Mouse (Mus musculus): ENCODE data around the gene Slc35d2. TPM values are rescaled to one million over a fixed set of nuclear protein-coding genes. Genes with fewer than 3 reads are reported as not detected.

Gene Slc35d2
- polyA plus RNA-seq, 1 experiment from 2014 or later: 3.1 TPM

DNA sequence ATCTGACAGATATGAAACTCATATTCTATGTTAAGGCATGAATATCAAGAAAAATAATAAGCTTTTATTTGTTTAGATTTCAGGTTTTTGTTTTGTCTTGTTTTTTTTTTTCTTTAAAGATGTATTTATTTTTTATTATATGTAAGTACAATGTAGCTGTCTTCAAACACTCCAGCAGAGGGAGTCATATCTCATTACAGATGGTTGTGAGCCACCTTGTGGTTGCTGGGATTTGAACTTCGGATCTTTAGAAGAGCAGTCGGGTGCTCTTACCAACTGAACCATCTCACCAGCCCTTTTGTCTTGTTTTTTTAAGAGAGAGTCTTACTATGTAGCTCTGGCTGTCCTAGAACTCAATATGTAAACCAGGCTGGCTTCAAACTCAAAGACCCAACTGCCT lies 11.7 kb downstream of the Slc35d2 start:
- peak; percentile 35 for DNase-seq (ENCODE audit: low spot score)

DNA sequence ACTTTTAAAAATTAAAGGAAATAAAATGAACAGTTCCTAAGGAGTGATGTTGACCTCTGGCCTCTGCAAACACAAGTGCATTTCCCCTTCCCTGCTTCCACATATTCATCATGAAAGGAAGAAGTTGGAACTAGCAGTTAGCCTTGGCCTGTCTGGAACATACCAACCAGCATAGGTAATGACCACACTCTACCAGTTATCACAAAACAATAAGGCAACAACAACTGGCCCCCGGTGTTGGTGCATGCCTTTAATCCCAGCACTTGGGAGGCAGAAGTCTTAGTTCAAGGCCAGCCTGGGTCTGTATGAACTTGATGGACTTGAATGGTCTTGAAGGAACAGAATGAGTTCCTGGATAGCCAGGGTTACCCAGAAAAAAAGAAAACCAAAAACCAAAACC lies 18.7 kb downstream of the Slc35d2 start:
- no peak for DNase-seq (ENCODE audit: low spot score)

DNA sequence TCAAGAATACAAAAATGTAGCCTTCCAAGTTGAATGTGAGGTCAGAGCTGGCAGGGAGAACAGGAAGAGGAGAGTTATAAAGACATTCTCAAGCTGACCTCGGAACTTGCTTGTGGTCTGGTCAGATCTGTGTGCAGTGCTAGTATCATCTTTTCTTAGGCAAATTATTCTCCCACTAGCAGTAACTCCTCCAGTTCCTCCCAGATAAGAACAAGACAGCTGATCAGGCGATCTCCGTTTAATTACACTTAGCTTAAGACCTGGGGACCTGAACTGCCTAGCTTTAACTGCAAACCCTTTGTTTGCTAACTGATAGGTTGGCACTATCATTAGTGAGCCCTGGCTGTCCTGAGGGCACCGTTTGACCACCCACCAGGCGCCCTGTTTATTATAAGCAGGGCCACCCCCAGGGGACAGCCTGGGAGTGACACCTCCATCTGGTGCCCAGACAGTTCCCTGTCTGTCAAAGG lies 20.8 kb downstream of the Slc35d2 start:
- no peak for DNase-seq (ENCODE audit: low spot score)

DNA sequence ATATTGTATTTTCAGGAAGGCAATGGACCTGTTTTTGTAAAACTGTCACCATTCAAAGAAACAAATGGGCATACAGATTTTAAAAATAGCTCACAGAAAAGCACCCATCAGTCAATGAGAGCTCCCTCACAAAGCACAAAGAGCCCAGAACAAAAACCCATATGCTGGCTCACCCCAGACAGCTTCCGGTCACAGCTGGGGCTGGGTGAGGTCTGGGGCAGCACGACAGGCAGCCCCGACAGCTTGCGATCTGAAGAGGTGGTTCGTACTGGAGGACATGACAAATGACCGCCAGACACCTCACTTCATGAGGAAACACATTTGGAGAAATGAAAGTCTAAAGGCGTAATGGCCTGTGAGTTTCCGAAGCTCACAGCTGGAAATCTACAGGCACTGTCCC lies 21.6 kb downstream of the Slc35d2 start:
- no peak for DNase-seq (ENCODE audit: low spot score)

DNA sequence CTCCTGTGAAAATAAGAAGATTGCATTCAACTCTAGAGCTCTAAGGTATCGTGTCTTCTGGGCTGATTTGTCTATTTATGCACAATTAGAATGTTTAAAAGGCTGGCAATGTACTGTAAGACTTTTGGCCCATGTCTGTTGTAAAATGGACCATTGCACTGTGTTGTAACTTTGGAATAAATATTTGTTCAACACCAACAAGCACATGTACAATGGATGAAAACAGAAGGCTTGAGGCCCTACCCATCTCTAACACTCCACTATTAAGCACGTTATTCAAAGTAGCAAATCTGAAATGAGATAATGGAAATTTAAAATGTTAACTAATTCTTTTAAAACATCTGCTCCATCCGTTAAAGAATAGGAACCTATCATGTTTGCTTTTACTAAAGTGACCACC lies 22.1 kb downstream of the Slc35d2 start:
- no peak for DNase-seq (ENCODE audit: low spot score)

DNA sequence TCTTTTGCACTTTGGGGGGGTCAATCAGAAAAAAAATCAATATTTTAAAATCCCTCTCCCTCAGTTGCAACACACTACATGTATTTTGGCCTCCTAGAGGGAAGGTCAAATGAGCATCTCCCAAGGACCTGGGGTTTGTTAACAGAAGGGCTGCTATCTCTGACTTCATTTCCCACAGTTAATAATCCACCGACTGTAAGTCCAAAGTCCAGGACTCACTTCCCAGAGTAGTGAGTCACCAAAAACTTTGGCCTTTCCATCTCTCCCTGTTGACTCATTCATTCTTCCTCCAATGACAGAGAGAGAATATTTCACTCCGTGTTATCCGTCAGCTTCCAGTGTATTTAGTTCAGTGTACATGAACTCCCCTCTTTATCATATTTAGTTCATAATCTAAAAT lies 23.5 kb downstream of the Slc35d2 start:
- DNase-seq (ENCODE audit: low spot score): no peak

DNA sequence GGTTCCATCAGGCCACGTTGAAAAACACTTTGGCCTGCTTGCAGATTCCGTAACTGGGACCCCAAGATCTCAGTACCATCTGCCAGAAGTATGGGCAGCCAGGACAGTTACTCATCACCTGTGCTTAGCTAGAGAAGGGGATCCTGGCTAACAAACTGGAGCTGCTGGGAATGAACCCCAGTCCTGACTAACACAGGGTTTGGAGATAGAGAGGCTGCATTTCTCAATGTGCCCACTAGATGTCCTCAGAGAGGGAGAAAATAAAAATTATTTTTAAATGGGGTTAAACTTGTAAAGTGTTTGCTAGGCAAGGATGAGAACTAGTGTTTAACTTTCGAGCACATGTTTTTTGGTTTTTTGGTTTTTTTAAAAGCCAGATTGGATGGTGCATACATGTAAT lies 29.0 kb downstream of the Slc35d2 start:
- peak; percentile 51 for DNase-seq (ENCODE audit: low spot score)

DNA sequence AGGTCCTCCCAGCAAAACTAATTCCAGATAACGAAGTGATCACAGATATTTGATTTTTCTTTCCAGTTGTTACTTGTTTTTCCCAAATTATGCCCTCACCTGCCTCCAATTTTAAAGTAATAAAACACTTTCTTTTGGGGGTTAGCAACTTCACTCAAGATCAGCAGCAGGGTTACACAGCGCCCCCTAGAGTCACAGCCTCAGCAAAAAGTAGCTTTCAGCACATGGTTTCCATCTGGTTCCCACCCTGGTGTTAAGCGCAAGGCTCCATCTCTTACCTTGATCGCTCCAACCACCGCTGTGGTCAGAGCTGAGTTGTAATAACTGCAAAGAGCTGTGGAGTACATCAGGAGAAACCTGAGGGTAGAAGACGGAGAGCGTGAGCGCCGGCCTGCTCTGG lies 30.2 kb downstream of the Slc35d2 start:
- DNase-seq (ENCODE audit: low spot score): peak; percentile 41

DNA sequence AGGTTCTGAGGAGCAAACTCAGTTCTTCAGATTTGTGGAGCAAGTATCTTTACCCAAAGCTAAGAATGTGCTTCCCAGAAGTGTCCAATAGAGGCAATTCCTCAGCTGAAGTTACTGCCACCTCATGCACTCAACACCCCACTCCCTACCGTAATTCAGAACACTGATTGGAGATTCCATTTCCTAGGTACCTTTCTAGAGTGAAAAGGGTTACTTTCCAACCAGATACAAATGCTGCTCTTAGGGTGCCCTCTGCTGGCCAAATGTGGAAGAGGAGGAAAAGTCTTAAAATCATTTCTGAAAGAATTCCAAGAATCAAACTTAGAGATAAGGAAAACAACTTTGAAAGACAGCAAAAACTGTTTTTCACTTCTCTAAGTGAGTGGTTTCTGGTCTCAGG lies 35.8 kb downstream of the Slc35d2 start:
- DNase-seq (ENCODE audit: low spot score): peak; percentile 43

DNA sequence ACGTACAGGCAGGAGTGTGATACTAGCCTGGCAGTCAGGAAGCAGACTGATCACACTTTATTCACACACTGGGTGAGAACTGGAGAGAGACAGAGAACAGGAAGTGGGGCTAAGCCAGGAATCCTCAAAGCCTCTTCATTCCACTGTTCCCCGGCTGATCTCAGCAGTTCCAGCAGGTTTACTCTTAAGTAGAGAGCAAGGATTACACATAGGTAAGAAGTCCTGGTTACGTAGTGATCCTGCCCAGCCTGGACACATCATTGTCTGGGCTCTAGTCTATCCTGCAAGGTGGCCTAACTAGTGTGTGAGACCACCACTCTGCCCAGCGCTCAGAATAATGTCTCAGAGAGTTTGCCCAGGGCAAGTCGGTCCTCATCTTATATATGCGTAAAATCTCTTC lies 36.4 kb downstream of the Slc35d2 start:
- no peak for DNase-seq (ENCODE audit: low spot score)

DNA sequence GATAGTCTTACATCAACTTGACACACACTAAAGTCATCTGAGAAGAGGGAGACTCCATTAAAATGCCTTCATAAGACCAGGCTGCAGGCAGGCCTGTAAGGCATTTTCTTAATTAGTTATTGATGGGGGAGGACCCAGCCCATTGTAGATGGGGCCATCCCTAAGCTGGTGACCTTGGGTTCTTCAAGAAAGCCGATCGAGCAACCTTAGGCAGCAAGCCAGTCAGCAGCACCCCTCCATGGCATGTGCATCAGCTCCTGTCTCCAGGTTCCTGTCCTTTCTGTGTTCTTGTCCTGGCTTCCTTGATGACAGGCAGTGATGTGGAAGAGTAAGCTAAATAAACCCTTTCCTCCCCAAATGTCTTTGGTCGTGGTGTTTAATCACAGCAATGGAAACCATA lies 37.0 kb downstream of the Slc35d2 start:
- DNase-seq (ENCODE audit: low spot score): no peak

DNA sequence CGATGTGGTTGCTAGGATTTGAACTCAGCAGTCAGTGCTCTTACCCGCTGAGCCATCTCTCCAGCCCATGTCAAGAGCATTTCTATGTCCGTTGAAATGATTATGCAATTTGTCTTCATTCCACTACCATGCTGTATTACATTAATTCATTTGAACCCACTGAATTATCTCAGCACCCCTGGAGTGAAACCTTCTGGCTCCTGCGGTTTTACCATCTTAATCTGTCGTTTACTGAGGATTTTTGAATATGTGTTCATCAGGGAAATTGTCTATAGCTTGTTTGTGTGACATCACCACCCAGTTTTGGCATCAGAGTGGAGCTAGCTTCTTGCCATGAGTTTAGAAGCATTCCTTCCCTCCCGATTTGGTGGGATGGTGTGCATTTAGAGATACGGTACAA lies 38.2 kb downstream of the Slc35d2 start:
- no peak for DNase-seq (ENCODE audit: low spot score)

DNA sequence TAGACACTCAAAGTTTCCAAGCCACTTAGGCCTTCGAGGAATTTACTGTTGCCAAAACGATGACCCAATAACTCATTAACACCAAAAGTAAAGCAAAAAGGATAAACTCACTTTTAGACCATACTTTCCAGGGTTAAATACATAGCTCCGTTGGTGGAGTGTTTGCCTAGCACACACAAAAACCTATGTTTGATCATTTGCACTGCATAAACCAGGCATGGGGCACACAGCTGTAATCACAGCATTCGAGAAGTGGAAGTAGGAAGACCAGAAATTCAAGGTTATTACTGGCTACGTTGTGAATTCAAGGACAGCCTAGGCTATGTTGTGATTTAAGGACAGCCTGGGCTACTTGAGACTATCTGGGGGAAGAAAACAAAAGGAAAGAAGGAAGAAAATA lies 38.9 kb downstream of the Slc35d2 start:
- DNase-seq (ENCODE audit: low spot score): no peak

DNA sequence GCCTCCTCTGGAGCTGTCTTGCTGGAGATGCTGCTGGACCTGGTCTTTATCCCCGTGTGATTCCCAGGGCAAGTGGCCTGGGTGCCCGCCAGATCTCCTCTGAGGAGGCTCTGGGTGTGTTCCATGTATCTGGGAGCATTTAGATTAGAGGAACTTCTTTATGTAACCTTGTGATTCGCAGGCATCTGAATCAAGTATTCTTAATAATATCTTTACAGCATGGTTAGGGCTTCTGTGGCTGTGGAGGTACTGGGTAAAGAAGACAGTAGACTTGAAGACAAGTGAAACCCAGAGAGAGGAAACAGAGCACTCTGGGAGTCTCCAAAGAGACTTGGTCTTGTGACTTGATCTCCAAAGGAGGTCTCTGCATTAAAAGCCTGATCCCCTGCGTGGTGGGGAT lies 40.0 kb downstream of the Slc35d2 start, which contains the start of gene Hsd17b3:
Gene Hsd17b3, minus strand, starts transcription at position 101 of the 400 bp plus-strand sequence.
- no peak for DNase-seq (ENCODE audit: low spot score)

DNA sequence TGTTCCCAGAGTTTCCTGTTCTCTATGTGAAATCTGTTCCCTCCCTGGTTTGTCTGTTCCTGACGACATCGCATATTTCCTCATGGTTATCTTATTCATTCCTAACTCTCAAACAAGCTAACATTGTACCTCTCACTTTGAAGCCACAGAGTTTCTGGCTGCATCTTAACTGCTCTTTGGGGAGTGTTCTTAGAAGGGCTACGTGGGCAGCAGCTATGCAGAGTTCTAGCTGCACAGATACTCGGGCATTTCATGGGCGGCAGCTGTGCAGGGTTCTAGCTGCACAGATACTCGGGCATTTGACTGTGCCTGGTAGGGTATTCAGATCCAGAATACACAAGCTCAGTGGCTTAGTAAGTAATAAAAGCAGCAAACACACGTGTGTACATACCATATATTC lies 41.1 kb downstream of the Slc35d2 start:
- DNase-seq (ENCODE audit: low spot score): no peak

DNA sequence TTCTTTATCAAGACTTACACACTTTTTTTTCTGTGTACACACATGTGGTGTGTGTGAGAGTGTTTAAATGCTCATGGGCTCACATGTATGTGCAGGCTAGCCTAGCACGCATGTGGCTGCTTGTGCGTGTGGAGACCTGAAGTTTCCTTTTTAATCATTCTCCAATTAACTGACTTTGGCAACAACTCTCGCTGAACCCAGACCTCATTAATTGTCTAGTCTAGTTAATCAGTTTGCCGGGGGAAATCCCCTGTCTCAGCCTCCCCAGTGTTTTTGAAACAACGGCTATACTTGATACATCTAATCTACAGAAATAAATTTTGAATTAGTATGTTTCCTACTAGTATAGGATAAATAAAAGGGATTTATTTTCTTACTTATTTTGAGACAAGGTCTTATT lies 43.1 kb downstream of the Slc35d2 start:
- DNase-seq (ENCODE audit: low spot score): no peak

DNA sequence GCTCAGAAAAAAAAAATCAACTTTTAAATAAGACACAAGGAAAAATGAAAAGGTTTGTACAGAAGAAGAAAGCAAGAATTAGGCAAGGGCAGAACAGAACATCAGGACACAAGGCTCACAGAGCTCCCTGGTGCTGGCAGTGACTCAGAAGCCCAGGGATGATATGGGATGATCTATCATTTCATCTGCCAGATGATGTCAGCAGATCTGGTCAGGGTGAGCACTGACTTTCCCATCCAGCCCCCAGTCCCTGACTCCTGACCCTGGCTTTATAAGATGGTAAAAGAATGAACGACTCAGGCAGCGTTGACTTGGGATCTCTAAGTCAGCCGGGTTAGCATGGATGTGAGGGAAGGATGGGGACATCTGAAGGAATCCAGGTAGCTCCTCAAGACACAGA lies 45.8 kb downstream of the Slc35d2 start:
- no peak for DNase-seq (ENCODE audit: low spot score)

DNA sequence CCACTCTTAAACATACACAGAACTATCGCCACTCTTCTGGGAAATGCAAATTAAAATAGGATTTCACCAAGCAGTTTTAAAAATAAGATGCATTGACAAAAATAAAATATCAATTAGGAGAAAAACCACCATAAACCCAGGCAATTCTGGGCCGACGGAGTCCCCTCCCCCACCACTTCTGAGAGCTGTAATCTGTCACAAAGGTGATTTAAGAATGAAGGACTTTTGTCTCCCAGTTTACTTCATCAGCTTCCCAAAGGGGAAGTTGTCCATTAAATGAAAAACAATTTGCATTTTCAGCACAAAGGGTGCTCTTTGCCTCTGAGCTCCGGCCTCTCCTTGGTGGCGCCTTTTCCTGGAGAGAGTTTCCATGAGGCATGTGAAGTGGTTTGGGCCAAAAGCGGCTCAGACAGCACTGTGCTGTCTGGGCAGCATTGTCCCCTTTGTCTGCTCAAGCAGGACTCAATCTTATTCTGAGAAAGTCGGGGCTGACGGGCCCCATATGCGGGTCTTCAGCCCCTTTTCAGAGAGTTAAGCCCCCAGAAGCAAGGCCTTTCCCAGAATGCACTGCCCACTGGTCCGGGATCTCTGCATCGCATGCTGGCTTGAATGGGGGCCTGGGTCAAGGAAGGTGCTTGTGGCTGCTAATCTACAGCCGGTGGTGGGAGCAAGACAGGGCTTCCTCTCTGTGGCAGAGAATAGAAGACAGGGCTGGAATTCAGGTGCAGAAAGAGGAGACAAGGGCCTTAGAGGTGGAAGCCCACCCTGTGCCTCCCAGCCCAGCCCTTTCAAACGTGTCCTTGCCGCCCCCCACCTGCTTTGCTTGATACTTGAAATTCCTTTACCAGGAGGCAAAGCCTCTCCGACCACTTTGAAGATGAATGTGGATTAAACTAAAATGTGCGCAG lies 47.9 kb downstream of the Slc35d2 start:
- no peak for DNase-seq (ENCODE audit: low spot score)

DNA sequence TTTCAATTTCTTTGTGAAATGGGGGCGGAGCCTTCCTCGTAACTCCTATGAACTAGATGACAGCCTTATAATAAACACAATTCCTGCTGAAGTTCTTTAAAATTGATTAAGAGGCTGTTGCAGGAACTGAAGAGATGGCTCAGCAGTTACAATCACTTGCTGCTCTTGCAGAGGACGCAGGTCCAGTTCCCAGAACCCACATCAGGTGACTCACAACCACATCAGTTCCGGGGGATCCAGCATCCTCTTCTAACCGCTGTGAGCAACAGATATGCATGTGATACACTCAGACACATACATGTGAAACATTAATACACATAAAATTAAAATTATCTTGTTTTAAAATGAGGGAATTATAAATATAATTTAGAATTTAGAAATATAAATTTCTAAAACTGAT lies 51.6 kb downstream of the Slc35d2 start:
- no peak for DNase-seq (ENCODE audit: low spot score)

DNA sequence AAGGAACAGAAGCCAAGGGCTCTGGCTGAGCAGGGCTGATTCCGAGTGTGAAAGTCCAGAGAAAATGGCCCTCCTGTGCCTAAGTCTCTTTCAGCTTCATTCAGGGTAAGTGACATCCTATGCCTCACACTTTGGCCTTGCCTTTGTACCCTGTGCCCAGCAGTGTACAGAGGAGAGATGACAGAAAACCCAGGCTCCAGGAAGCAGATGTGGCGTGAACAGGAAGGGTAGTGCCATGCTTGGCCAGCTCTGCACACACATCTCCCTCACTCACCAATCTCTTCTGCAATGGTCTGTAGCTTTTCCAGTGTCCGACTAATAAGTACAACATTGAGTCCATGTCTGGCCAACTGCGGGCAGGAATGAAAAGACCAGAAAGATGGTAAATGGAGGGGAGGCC lies 53.1 kb downstream of the Slc35d2 start:
- no peak for DNase-seq (ENCODE audit: low spot score)

DNA sequence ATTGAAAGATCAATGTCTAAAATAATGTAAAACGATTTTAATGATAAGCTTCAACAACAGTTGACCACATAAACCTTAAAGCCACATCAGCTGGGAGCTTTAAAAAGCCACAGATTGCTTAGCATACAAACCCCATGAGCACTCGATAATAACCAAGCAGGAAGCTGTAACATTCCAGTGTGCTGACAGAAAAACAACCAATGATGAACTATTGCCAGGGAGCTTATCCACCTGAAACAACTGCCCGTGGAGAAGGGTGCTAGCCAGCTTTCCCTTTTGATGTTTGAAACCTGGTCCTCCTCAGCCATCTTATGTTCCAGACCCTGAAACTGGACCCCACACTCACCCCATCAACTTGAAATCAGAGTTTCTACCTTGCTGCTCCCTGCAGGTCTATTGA lies 62.5 kb downstream of the Slc35d2 start:
- DNase-seq (ENCODE audit: low spot score): no peak

DNA sequence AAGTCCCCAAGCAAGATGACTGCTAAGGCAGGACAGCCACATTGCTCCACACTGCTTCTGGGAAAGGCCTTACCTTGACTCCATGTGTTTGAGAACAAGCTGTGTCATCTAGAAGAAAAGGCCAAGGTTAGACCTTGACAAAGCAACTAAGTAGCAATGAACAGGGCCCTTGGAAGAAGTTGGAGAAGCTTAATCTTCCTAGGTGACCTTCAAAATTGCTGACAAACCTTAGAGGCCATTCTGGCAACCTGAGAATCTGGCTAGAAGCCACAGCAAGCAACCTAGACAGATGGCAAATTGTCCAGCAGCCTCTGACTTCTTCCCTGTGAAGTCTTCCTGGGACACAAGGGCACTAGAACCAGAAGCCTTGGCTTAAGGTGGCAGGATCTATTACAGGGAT lies 64.9 kb downstream of the Slc35d2 start:
- no peak for DNase-seq (ENCODE audit: low spot score)

DNA sequence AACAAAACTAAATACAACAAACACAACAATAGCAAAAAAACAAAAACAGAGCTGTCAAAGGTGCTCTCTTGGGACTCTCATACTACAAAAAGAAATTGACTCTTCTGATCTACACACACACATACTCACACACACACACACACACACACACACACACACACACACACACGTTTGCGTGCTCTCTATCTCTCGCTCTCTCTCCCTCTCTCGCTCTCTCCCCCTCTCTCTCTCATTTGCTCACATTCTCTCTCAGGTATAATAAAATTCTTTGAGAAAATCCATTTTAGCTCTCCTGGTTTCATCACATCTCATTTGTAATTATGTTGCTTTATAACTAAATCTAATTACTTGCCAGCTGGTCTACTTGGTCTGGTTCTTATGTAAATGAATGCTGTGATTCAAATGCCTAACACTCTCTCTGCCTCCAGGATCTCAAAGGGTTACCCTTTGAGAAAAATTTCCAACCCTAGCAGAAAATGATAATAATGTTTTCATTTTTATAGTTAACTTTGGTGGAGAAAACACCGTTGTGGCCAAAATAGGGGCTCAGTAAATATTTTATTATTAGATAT lies 68.1 kb downstream of the Slc35d2 start:
- no peak for DNase-seq (ENCODE audit: low spot score)
